Mouse (Mus musculus) ES-E14 (cell line): Measurements from ENCODE around the gene Traf3ip2.

Experiments
- CHD2 ChIP-seq: IDR thresholded peaks from 2 replicates; pipeline ENCODE4 v1.6.1; 2014; ENCODE audit warnings: mild to moderate bottlenecking, low read depth, low read length, inconsistent platforms
- MAFK ChIP-seq: IDR thresholded peaks from 2 replicates; pipeline ENCODE4 v1.6.1; 2014; ENCODE audit warnings: mild to moderate bottlenecking, low read depth, low read length, inconsistent platforms; ENCODE audit not compliant: insufficient read depth
- ZC3H11A ChIP-seq: IDR thresholded peaks from 2 replicates; pipeline ENCODE4 v1.6.1; 2012; ENCODE audit warnings: low read depth, mild to moderate bottlenecking, inconsistent platforms, low read length, borderline replicate concordance
- ZNF384 ChIP-seq: IDR thresholded peaks from 2 replicates; pipeline ENCODE4 v1.6.1; 2012; ENCODE audit warnings: low read depth, low read length, inconsistent platforms

DNA sequence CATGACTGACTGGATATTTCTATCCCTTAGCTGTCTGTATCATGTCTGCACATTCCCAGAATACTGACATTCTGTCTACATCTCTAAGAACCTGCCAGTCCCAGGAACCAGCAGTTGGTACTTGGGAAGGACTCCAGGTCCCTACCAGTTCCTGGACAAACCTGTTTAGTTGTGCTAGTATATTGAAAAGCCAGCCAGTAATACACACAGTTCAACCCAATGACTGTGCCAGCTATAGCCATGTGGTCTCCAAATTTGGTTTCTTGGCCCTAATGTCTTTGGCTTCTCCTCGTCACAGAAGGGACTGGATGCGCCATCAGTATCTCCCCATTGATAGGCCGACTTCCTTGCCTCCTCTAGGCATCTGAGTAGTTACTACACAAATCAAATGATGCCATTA lies 35.5 kb downstream of the Traf3ip2 start:
- TF ChIP-seq MAFK (no peak), CHD2 (no peak), ZC3H11A (no peak), ZNF384 (no peak)
